Mouse (Mus musculus) hindbrain, embryonic 16.5 days (tissue): ENCODE results near the gene Ly6g5b. TPM values are rescaled to one million over a fixed set of nuclear protein-coding genes. Genes with fewer than 3 reads are reported as not detected.
A peak's percentile ranks its signal among the peaks of the same experiment; 100 is the strongest.

Source experiments
- ATAC-seq: fragments of 200-750 bp; cut with Nextera tagmentation; 2 replicates; pipeline ENCODE4 v1.8.0; 2017; ENCODE audit warnings: moderate TSS enrichment, moderate library complexity
- H3K27ac ChIP-seq: fragments of 300-500 bp; sonication (generic); 2 replicates; pipeline ENCODE4 v1.5.1; 2014; ENCODE audit warnings: low read depth, mild to moderate bottlenecking, control low read depth, low read length, moderate library complexity
- H3K27me3 ChIP-seq: fragments of 300-500 bp; sonication (generic); replicated peaks from 2 replicates; pipeline ENCODE4 v1.6.1; 2014; ENCODE audit warnings: low read length; ENCODE audit not compliant: control insufficient read depth, insufficient read depth
- H3K36me3 ChIP-seq: fragments of 300-500 bp; sonication (generic); 2 replicates; pipeline ENCODE4 v1.6.1; 2014; ENCODE audit warnings: mild to moderate bottlenecking, low read length, moderate library complexity, mixed read lengths; ENCODE audit not compliant: control insufficient read depth, insufficient read depth
- H3K4me1 ChIP-seq: fragments of 300-500 bp; sonication (generic); 2 replicates; pipeline ENCODE4 v1.6.1; 2014; ENCODE audit warnings: low read depth, low read length; ENCODE audit not compliant: control insufficient read depth, insufficient read depth
- H3K4me2 ChIP-seq: fragments of 300-500 bp; sonication (generic); 2 replicates; pipeline ENCODE4 v1.6.1; 2014; ENCODE audit warnings: mild to moderate bottlenecking, low read length, control low read depth, moderate library complexity
- H3K4me3 ChIP-seq: fragments of 300-500 bp; sonication (generic); 2 replicates; pipeline ENCODE4 v1.5.1; 2014; ENCODE audit warnings: mild to moderate bottlenecking, low read length, control low read depth, moderate library complexity
- H3K9ac ChIP-seq: fragments of 300-500 bp; sonication (generic); 2 replicates; pipeline ENCODE4 v1.6.1; 2014; ENCODE audit warnings: low read depth, mild to moderate bottlenecking, control low read depth, low read length, moderate library complexity
- H3K9me3 ChIP-seq: fragments of 300-500 bp; sonication (generic); 2 replicates; pipeline ENCODE4 v1.6.1; 2014; ENCODE audit warnings: mild to moderate bottlenecking, low read length, moderate library complexity; ENCODE audit not compliant: control insufficient read depth
- WGBS: fragments of 180-500 bp; shearing (Covaris S2); extraction: QIAGEN DNeasy Blood & Tissue Kit; methylation state at CpG from one replicate; pipeline ENCODE4 v1.1.7; 2014; 5-methylcytosine and 5-hydroxymethylcytosine counted together
- polyA plus RNA-seq: library from polyadenylated mRNA; unstranded; fragments of >200 nt; fragmentation: Nextera tagmentation; extraction: Ambion mirVana; gene quantifications from 2 replicates; pipeline ENCODE4 v1.2.1, GENCODE M21; 2015

Ly6g5b gene
- polyA plus RNA-seq, 1 experiment from 2014 or later = 0.93 TPM

DNA sequence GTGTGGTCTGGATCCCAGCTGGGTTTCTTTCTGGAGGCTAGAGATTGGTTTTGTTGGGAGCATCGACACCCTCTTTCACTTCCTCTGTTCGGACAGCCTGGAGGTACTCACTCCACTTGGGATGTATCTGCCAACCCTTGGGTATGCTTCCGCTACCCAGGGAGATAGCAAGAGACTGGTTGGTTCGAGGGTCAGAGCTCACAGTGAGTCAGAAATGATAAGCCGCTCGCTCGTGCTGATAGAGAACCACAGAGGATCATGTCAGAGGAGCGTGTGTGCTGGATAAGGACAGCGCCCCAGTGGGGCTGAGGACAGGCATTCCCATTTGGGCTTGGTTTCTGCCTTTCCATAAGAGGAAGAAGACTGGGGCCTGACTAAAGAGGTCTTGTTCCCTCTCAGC is 35.5 kb downstream of the Ly6g5b start:
- WGBS = 72% methylated on average over 9 of the region's 9 CpGs
- H3K27me3 ChIP-seq = 0 out of 2 replicates have a peak, but pooled peaks cover 2% of the 10 kb centered on the region
- no peak overlapping the region for H3K4me3 ChIP-seq
- ATAC-seq = no peak
- no peak overlapping the region for H3K9ac ChIP-seq
- H3K9me3 ChIP-seq = no peaks in the 10 kb centered on the region
- no peaks in the 10 kb centered on the region; the same call in 1 of the 2 replicates for H3K4me1 ChIP-seq
- H3K36me3 ChIP-seq = no peaks in the 10 kb centered on the region
- no peak overlapping the region for H3K4me2 ChIP-seq
- no peak overlapping the region for H3K27ac ChIP-seq

DNA sequence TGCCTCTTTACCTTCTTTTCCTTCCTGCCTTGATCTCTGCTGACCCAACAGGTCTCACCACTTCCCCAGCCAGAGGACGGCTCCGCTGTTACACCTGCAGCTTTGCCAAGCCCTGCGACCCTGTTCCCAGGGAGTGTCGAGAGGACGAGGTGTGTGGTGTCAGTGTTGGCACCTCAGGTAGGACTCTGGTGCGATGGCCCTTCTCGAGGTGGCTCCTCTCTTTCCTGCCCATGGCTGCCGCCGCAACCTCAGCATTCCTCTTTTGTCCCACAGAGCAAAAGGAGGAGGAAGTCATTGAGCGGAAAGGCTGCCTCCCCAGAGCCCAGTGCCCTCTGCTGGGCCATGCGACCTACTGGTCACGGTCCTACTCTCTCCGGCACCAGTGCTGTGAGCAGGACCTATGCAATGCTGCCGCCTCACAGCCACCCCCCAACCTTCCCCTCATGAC is 37.4 kb downstream of the Ly6g5b start, which contains the start of gene Ly6g6d:
TSS of gene Ly6g6d (minus strand) at position 280 of the 448 bp plus-strand sequence.
- Histone ChIP-seq H3K36me3 (no peaks in the 10 kb centered on the region), H3K9ac (peak within 1 kb of the TSS; percentile 1; the same call in 1 of the 2 replicates), H3K27ac (no peak within 1 kb of the TSS), H3K9me3 (no peaks in the 10 kb centered on the region), H3K4me1 (no peaks in the 10 kb centered on the region; the same call in 1 of the 2 replicates), H3K27me3 (no peaks in the 10 kb centered on the region), H3K4me2 (peak within 1 kb of the TSS; percentile 32), H3K4me3 (no peak within 1 kb of the TSS; the same call in 1 of the 2 replicates)
- WGBS = 9% methylated on average over 14 of the region's 14 CpGs
- peak; percentile 69; the same call in 1 of the 2 replicates for ATAC-seq

DNA sequence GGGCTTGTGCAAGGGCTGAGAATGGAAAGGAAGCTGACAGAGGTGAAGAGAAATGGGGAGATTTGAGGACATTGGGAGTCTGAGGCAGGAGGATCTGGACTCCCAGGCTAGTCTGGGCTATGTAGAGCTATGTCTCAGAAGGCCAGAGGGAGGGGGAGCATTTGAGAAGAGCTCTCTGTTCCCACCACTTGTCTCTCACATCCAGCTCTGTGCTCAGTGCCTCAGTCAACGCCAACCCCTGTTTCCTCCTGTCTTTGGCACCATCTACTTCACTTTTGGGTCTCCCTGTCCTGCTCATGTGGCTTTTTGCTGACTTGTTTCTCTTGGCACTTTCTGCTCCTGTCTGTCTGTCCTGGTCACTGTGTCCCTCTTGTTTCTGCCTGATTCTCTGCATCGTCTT is 37.9 kb downstream of the Ly6g5b start:
- H3K4me1 ChIP-seq = no peaks in the 10 kb centered on the region; the same call in 1 of the 2 replicates
- no peak for ATAC-seq
- no peaks in the 10 kb centered on the region for H3K9me3 ChIP-seq
- peak overlapping the region; percentile 32 for H3K4me2 ChIP-seq
- H3K4me3 ChIP-seq = no peak overlapping the region
- H3K9ac ChIP-seq = no peak overlapping the region; the same call in 1 of the 2 replicates
- WGBS = 47% methylated on average over 2 of the region's 2 CpGs
- no peaks in the 10 kb centered on the region for H3K27me3 ChIP-seq
- no peak overlapping the region for H3K27ac ChIP-seq
- H3K36me3 ChIP-seq = no peaks in the 10 kb centered on the region

DNA sequence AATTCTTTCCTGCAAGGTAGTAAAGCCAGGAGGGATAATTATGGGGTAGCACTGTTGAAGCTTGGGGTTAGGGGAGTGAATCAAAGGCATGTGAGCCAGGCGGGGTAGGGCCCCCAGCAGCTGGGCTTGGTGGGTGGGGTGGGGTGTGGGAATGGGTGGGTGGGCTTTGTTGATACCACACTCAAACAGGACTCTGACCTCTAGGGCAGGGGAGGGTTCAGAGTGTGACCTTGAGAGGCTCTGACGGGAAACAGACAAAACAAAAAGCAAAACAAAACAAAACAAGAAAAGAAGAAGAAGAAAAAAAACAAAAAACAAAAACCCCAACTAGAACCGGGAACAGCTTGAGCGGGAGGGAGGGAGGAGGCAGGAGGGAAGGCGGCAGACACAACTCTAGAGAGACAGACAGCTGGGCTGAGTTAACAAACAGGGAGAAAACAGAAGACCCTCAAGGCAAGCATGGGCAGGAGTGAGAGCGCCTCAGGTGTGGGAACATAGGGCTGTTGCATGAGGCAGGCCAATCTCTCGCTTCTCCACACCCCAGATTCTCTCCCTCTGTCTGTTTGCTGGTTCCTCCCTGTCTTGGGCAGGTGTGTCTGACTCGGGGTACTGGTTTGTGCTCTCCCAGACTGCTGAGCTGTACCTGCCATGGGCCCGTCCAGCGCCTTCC is 38.6 kb downstream of the Ly6g5b start, which contains the start of gene Ly6g6e:
TSS of gene Ly6g6e (plus strand) at position 396 of the 670 bp plus-strand sequence.
- WGBS = 36% methylated on average over 10 of the region's 10 CpGs
- Histone ChIP-seq H3K4me2 (peak within 1 kb of the TSS; percentile 32), H3K4me3 (no peak within 1 kb of the TSS; the same call in 1 of the 2 replicates), H3K27ac (no peak within 1 kb of the TSS), H3K4me1 (no peaks in the 10 kb centered on the region; the same call in 1 of the 2 replicates), H3K27me3 (no peaks in the 10 kb centered on the region), H3K36me3 (no peaks in the 10 kb centered on the region), H3K9me3 (no peaks in the 10 kb centered on the region), H3K9ac (peak within 1 kb of the TSS; percentile 1; the same call in 1 of the 2 replicates)
- ATAC-seq = no peak

DNA sequence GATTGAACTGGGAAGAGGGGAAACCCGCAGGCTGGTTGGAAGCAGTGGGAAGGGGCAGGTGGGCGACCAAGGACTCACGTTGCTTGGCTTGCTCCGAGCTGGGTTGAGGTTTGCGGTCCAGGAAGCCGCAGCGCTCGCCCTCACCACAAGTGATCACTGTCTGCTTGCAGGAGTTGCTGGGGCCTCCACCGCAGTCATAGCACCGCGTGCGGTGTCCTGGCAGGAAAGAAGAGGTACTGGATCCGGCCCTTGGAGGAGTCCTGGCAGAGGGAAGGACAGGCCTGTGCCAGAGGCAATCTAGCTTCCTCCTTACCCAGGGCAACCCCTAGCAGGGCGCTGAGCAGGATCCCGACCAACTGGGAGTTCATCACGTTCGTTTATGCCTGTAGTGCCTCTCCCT is 41.1 kb downstream of the Ly6g5b start:
- Histone ChIP-seq H3K27me3 (no peaks in the 10 kb centered on the region), H3K27ac (no peak overlapping the region), H3K36me3 (no peaks in the 10 kb centered on the region), H3K9ac (no peak overlapping the region), H3K4me3 (no peak overlapping the region), H3K4me1 (no peaks in the 10 kb centered on the region; the same call in 1 of the 2 replicates), H3K4me2 (no peak overlapping the region), H3K9me3 (no peaks in the 10 kb centered on the region)
- WGBS = 60% methylated on average over 16 of the region's 17 CpGs
- no peak for ATAC-seq

DNA sequence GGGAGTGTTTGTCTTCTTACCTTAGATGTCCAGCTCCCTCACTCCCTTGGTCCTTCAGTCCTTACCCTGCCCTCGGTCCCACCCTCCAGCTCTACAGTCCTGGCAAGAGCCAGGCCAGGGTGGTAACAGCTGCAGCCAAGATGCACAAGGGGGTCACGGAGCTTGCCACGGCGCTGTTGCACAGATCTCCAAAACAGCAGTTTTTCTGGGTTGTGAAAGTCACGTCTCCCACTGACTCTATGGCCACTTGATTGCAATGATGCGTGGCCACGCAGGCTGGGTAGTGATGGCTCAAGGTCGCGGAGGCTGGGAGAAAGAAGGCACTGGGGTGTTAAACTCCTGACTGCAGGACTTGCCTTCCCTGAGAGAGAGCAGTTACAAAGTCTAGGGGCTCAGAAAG is 43.8 kb downstream of the Ly6g5b start:
- no peak for ATAC-seq
- no peak overlapping the region for H3K9ac ChIP-seq
- 83% methylated on average over 9 of the region's 9 CpGs for WGBS
- H3K27me3 ChIP-seq = 0 out of 2 replicates have a peak, but pooled peaks cover 3% of the 10 kb centered on the region
- no peak overlapping the region for H3K4me2 ChIP-seq
- no peaks in the 10 kb centered on the region for H3K36me3 ChIP-seq
- H3K27ac ChIP-seq = no peak overlapping the region
- H3K4me1 ChIP-seq = no peaks in the 10 kb centered on the region
- no peaks in the 10 kb centered on the region for H3K9me3 ChIP-seq
- H3K4me3 ChIP-seq = no peak overlapping the region

DNA sequence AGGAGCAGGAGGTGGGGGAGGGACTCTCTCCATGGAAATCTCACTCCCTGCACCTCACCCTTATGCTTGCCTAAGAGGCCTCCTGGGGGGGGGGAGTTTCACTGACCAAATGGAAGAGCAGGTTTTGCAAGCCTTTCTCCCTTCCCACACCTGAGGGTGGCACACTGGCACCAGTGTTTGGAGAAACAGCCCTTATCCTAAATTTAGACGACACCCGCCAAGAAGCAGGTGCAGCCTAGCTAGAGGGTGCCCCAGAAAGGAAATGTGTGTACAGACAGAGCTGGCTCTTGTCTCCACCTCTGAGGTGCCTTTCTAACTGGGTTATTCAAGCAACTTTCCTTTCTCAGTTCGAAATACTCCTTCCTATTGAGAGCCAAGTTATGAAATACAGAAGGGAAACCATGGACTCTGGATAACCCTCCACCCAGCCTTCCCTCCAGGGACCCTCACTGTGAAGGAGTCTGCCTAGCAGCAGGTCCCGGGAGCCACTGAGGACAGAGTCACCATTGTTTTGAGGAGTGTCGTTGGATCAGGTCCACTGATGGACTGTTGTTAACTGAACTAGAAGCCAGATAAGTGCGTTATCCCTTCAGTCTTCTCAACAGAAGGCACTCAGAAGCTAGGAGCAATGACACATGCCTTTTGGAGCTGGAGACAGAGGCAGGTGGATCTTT is 44.5 kb downstream of the Ly6g5b start:
- Histone ChIP-seq H3K27ac (no peak overlapping the region), H3K9me3 (no peaks in the 10 kb centered on the region), H3K4me2 (no peak overlapping the region), H3K36me3 (no peaks in the 10 kb centered on the region), H3K27me3 (0 out of 2 replicates have a peak, but pooled peaks cover 4% of the 10 kb centered on the region), H3K4me1 (no peaks in the 10 kb centered on the region), H3K4me3 (no peak overlapping the region), H3K9ac (no peak overlapping the region)
- ATAC-seq = no peak
- WGBS = 62% methylated on average over 6 of the region's 6 CpGs

DNA sequence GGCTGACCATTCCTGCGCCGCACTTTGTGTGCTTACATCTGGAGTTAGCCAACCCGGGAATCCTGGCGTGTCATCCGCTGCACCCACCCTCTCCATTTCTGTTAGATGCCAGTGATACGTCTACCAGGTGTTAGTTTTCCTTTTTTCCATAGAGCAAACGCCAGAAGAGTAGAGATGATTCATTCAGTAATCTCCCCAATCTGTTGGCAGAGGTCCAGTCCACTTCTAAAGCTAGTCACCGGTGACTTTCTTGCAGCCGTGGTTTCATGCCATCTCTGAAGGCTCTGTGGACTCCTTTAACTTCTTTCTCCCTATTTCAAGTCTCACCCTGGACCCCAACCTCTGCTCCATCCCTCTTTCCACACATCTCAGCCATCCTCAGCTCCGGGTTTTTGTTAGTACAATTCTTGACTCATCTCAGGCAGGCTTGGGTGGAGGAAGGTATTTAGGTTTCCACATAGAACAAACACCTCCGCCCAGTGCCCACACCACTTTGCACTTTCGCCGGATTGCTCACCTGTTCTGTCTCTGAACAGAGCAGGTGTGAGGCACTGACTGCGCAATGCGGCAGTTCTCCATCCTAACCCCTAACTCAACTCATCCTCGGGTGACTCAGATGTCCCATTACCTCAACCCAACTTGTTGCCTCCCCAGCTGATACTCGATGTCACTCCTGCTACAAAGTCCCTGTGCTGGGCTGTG is 46.9 kb downstream of the Ly6g5b start:
- H3K9ac ChIP-seq = no peak overlapping the region
- 87% methylated on average over 17 of the region's 17 CpGs for WGBS
- ATAC-seq = no peak
- H3K36me3 ChIP-seq = no peaks in the 10 kb centered on the region; the same call in 1 of the 2 replicates
- peaks cover 10% of the 10 kb centered on the region for H3K4me1 ChIP-seq
- no peak overlapping the region for H3K4me2 ChIP-seq
- no peaks in the 10 kb centered on the region for H3K9me3 ChIP-seq
- no peak overlapping the region for H3K4me3 ChIP-seq
- H3K27me3 ChIP-seq = peaks cover 14% of the 10 kb centered on the region
- no peak overlapping the region for H3K27ac ChIP-seq
